In the genomic region with DNA sequence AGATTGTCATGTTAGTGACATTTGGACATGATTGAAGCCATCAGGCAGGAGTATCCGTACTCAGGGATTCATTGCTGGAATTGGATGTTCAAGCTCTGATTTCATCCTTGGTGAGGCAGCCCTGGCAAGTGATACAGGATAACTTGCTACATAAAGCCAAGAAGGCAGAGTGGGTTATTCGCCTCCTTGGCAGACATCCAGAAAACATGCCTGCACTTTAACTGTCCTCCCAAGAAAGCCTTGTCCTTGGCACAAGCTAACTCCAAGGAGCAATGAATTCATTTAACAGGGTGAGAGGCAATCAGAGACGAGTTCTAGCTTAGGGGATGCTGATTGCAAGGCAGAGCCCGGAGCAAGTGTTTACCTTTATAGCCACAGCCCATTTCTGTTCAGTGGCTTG, we compare ENCODE assay signal across 31 mouse cellular contexts. TPM values are rescaled to one million over a fixed set of nuclear protein-coding genes. Genes with fewer than 3 reads are reported as not detected.
DNase-seq lines count a peak whose midpoint lies in the region; ATAC-seq and TF ChIP-seq lines count a peak whose summit lies in the region.
"Had no signal": no experiment of that assay in that cellular context is flagged by ENCODE, and none has a peak within 500 bp of the region (broad histone marks: within the 10 kb centered on the region; RNA-seq: fewer than 3 reads in every experiment).

No protein-coding gene starts in this region.

- peaks cover 12% of the 10 kb centered on the region for H3K4me1 ChIP-seq in forebrain, embryonic 14.5 days (ENCODE audit: control insufficient read depth, insufficient read depth, low read length)
- peaks cover 7% of the 10 kb centered on the region for H3K4me1 ChIP-seq in forebrain, embryonic 16.5 days (replicated peaks; ENCODE audit: control insufficient read depth, insufficient read depth, low read length)
- H3K4me1 ChIP-seq in limb, embryonic 14.5 days (ENCODE audit: control insufficient read depth, insufficient read depth, low read length): no peaks in the 10 kb centered on the region
- H3K4me1 ChIP-seq in limb, embryonic 10.5 days: no peaks in the 10 kb centered on the region
- H3K4me1 ChIP-seq: heart, embryonic 10.5 days; heart, embryonic 15.5 days; kidney, embryonic 15.5 days; midbrain, embryonic 15.5 days had no signal

- peak; percentile 33 for DNase-seq in forebrain, embryonic 14.5 days (ENCODE audit: low spot score)
- DNase-seq in limb, embryonic 14.5 days (ENCODE audit: low spot score): peak; percentile 17
- no peak for DNase-seq in limb, embryonic 10.5 days (ENCODE audit: low spot score)
- peak; percentile 42 for DNase-seq in ovary, adult 18-20 months (ENCODE audit: low spot score)
- DNase-seq in ovary, postnatal 10 days (ENCODE audit: low spot score): no peak
- no peak for DNase-seq in kidney, adult 8-10 months
- DNase-seq: adrenal gland, adult 8-10 months; cerebellum, adult 18-20 months; cerebellum, postnatal 36 days; forebrain, postnatal 0 days; gastrocnemius, postnatal 10 days; heart, postnatal 36 days; kidney, postnatal 36 days; liver; lung, postnatal 4 days; thymus, adult 2 months; thymus, postnatal 36 days had no signal

- no peaks in the 10 kb centered on the region for H3K36me3 ChIP-seq in forebrain, embryonic 14.5 days (ENCODE audit: control insufficient read depth, insufficient read depth, low read length)
- H3K36me3 ChIP-seq in forebrain, embryonic 16.5 days (ENCODE audit: control insufficient read depth, insufficient read depth): no peaks in the 10 kb centered on the region
- no peaks in the 10 kb centered on the region for H3K36me3 ChIP-seq in limb, embryonic 14.5 days (ENCODE audit: control insufficient read depth, insufficient read depth, low read length)
- no peaks in the 10 kb centered on the region for H3K36me3 ChIP-seq in limb, embryonic 10.5 days
- H3K36me3 ChIP-seq: embryonic facial prominence, embryonic 12.5 days; forebrain, embryonic 10.5 days; heart, embryonic 10.5 days; heart, embryonic 15.5 days; hindbrain, embryonic 12.5 days; kidney, embryonic 15.5 days; liver, embryonic 15.5 days; midbrain, embryonic 15.5 days had no signal

- no peak overlapping the region for H3K27ac ChIP-seq in forebrain, embryonic 14.5 days (ENCODE audit: low read depth, low read length)
- no peak overlapping the region for H3K27ac ChIP-seq in forebrain, embryonic 16.5 days (ENCODE audit: low read length)
- H3K27ac ChIP-seq in limb, embryonic 14.5 days (replicated peaks; ENCODE audit: low read depth, low read length): no peak overlapping the region
- H3K27ac ChIP-seq in limb, embryonic 10.5 days: no peak overlapping the region
- H3K27ac ChIP-seq: embryonic facial prominence, embryonic 12.5 days; forebrain, embryonic 10.5 days; heart, embryonic 10.5 days; heart, embryonic 15.5 days; hindbrain, embryonic 12.5 days; kidney, embryonic 15.5 days; layer of hippocampus, adult 2 months; left cerebral cortex, adult 2 months; liver, embryonic 15.5 days; midbrain, embryonic 15.5 days had no signal

- H3K4me3 ChIP-seq in forebrain, embryonic 14.5 days (ENCODE audit: low read depth, low read length): no peak overlapping the region
- no peak overlapping the region for H3K4me3 ChIP-seq in forebrain, embryonic 16.5 days (replicated peaks; ENCODE audit: low read length)
- H3K4me3 ChIP-seq in limb, embryonic 14.5 days (replicated peaks; ENCODE audit: low read length): no peak overlapping the region
- H3K4me3 ChIP-seq in limb, embryonic 10.5 days: no peak overlapping the region
- H3K4me3 ChIP-seq: embryonic facial prominence, embryonic 12.5 days; forebrain, embryonic 10.5 days; heart, embryonic 10.5 days; heart, embryonic 15.5 days; hindbrain, embryonic 12.5 days; kidney, embryonic 15.5 days; layer of hippocampus, adult 2 months; left cerebral cortex, adult 2 months; liver, embryonic 15.5 days; midbrain, embryonic 15.5 days had no signal

- H3K9me3 ChIP-seq in forebrain, embryonic 14.5 days (replicated peaks; ENCODE audit: control insufficient read depth, low read length): no peaks in the 10 kb centered on the region
- H3K9me3 ChIP-seq in forebrain, embryonic 16.5 days (ENCODE audit: control insufficient read depth, low read length): no peaks in the 10 kb centered on the region
- H3K9me3 ChIP-seq in limb, embryonic 14.5 days (ENCODE audit: control insufficient read depth, low read length): no peaks in the 10 kb centered on the region
- no peaks in the 10 kb centered on the region for H3K9me3 ChIP-seq in limb, embryonic 10.5 days (replicated peaks)
- H3K9me3 ChIP-seq: embryonic facial prominence, embryonic 12.5 days; forebrain, embryonic 10.5 days; heart, embryonic 10.5 days; heart, embryonic 15.5 days; hindbrain, embryonic 12.5 days; kidney, embryonic 15.5 days; liver, embryonic 15.5 days; megakaryocyte, embryonic 14.5 days; midbrain, embryonic 15.5 days had no signal

- WGBS in forebrain, embryonic 14.5 days: 68% methylated on average over 4 of the region's 4 CpGs
- WGBS in forebrain, embryonic 16.5 days: 47% methylated on average over 4 of the region's 4 CpGs
- 51% methylated on average over 4 of the region's 4 CpGs for WGBS in limb, embryonic 14.5 days
- WGBS in limb, embryonic 10.5 days: 87% methylated on average over 4 of the region's 4 CpGs

- no peak for TF ChIP-seq POLR2A in limb, embryonic 14.5 days (IDR thresholded peaks at IDR 0.05; ENCODE audit: borderline replicate concordance, extremely low read depth, insufficient read depth, insufficient read length)

- no peak for ATAC-seq in forebrain, embryonic 14.5 days
- no peak for ATAC-seq in forebrain, embryonic 16.5 days
- no peak for ATAC-seq in limb, embryonic 14.5 days (ENCODE audit: low FRiP score, low read depth)
- ATAC-seq: CD4-positive, CD25-positive, alpha-beta regulatory T cell, adult 4 months; forebrain, postnatal 0 days; intestine, postnatal 0 days; midbrain, embryonic 15.5 days had no signal

- H3K9ac ChIP-seq in forebrain, embryonic 14.5 days (ENCODE audit: low read length): no peak overlapping the region
- H3K9ac ChIP-seq in forebrain, embryonic 16.5 days (replicated peaks; ENCODE audit: low read depth, low read length): no peak overlapping the region
- no peak overlapping the region for H3K9ac ChIP-seq in limb, embryonic 14.5 days (ENCODE audit: low read depth, low read length, severe bottlenecking)
- H3K9ac ChIP-seq: embryonic facial prominence, embryonic 12.5 days; forebrain, postnatal 0 days; heart, embryonic 15.5 days; hindbrain, embryonic 12.5 days; kidney, embryonic 15.5 days; liver, embryonic 15.5 days; midbrain, embryonic 15.5 days had no signal

- H3K27me3 ChIP-seq in forebrain, embryonic 14.5 days (replicated peaks; ENCODE audit: control insufficient read depth, insufficient read depth, low read length): no peaks in the 10 kb centered on the region
- no peaks in the 10 kb centered on the region for H3K27me3 ChIP-seq in forebrain, embryonic 16.5 days (replicated peaks; ENCODE audit: control insufficient read depth, insufficient read depth, low read length)
- no peaks in the 10 kb centered on the region for H3K27me3 ChIP-seq in limb, embryonic 14.5 days (ENCODE audit: control insufficient read depth, insufficient read depth, low read length)
- H3K27me3 ChIP-seq in limb, embryonic 10.5 days (ENCODE audit: low read depth, poor library complexity, severe bottlenecking): no peaks in the 10 kb centered on the region
- H3K27me3 ChIP-seq: embryonic facial prominence, embryonic 12.5 days; heart, embryonic 15.5 days; hindbrain, embryonic 12.5 days; kidney, embryonic 15.5 days; liver, embryonic 15.5 days; midbrain, embryonic 15.5 days had no signal

- no peak overlapping the region for H3K4me2 ChIP-seq in forebrain, embryonic 14.5 days (ENCODE audit: low read length)
- no peak overlapping the region for H3K4me2 ChIP-seq in forebrain, embryonic 16.5 days (ENCODE audit: low read length)
- H3K4me2 ChIP-seq in limb, embryonic 14.5 days (replicated peaks; ENCODE audit: low read depth, low read length, severe bottlenecking): no peak overlapping the region
- H3K4me2 ChIP-seq: embryonic facial prominence, embryonic 12.5 days; heart, embryonic 15.5 days; hindbrain, embryonic 12.5 days; kidney, embryonic 15.5 days; liver, embryonic 15.5 days; midbrain, embryonic 15.5 days had no signal

RNA-seq across cellular contexts. Expression of a gene that starts 25.4 kb away (rescaled TPM):
- 1.3 and 1.4 TPM in 2 replicates for polyA plus RNA-seq in forebrain, embryonic 14.5 days (2014; fragmentation: Nextera tagmentation; extraction: Ambion mirVana)
- polyA plus RNA-seq in forebrain, embryonic 16.5 days (2015; fragmentation: Nextera tagmentation; extraction: Ambion mirVana): 0.76 and 1.5 TPM in 2 replicates
- polyA plus RNA-seq in limb, embryonic 14.5 days (2012; rRNA removed): 2.8 and 2.9 TPM in 2 replicates
- 3.6 and 4.7 TPM in 2 replicates for polyA plus RNA-seq in limb, embryonic 14.5 days (2014; fragmentation: Nextera tagmentation; extraction: Ambion mirVana)
- 0.55 and 0.91 TPM in 2 replicates for polyA plus RNA-seq in limb, embryonic 10.5 days (2016; fragmentation: Nextera tagmentation; extraction: Ambion mirVana)

Comparison
In these comparisons a context has a peak if more than half of its experiments do, and no peak if none do; other contexts are left out.
1. DNase-seq: peak in forebrain, embryonic 14.5 days (single experiment), limb, embryonic 14.5 days (single experiment) and ovary, adult 18-20 months (single experiment); none in limb, embryonic 10.5 days (single experiment), ovary, postnatal 10 days (single experiment) and kidney, adult 8-10 months (0 of 2).